Mouse (Mus musculus) megakaryocyte-erythroid progenitor cell, adult 5 weeks (primary cell): ENCODE data around the gene Krtap31-2. TPM values are rescaled to one million over a fixed set of nuclear protein-coding genes. Genes with fewer than 3 reads are reported as not detected.

Experiments used
- polyA plus RNA-seq: library from polyadenylated mRNA; stranded (reverse); fragments of >175 nt; gene quantifications from 2 replicates; pipeline ENCODE4 v1.2.3, GENCODE M21; 2012

The Krtap31-2 gene
- not detected in 2 replicates for polyA plus RNA-seq

GRCm38 (mm10) chr11:99935991-99936390, at the start of gene Krtap31-2:
Gene Krtap31-2, plus strand, starts transcription at chr11:99936291.

GRCm38 (mm10) chr11:99907620-99908019, 28.5 kb upstream of the Krtap31-2 start, which contains the start of gene Krtap31-1:
Gene Krtap31-1, plus strand, starts transcription at chr11:99907920.

DNA sequence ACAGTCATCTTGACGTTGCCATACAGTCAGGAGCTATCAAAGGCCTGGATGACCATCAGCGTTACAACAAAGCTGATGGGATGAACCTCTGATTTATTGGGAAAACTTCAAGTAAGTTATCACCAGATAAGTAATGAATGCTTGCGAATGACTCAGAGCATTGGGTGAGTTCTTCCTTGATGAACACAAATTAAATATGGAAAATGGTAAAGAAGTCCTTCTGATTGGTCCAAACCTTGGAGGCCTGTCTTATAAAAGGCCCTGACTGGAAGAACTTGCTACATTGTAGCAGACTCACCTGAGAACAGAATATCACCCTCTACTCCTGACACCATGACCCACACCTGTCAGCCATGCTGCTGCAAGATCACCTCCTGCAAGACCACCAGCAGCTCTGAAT, 21.6 kb upstream of the Krtap31-2 start, which contains the start of gene Gm11565:
Gm11565 (plus strand) TSS at position 301 of the 400 bp plus-strand sequence.

DNA sequence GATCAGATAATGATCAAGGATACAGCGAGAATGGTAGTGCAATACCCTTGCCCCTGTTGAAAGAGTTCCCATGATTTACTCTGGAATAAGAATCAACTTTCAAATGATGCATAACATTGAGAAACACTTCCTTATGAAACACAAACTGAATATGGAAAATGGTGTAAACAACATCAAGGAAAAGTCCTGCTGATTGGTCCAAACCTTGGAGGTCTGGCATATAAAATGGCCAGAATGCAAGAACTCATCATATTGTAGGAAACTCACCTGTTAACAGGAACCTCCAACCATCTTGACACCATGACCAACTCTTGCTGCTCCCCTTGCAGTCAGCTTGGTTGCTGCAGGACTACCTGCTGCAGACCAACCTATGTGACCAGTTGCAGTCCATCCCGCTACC, 12.1 kb downstream of the Krtap31-2 start, which contains the start of gene Krtap9-5:
Krtap9-5 (plus strand) TSS at position 301 of the 400 bp plus-strand sequence.

GRCm38 (mm10) chr11:99978953-99979352, 42.9 kb downstream of the Krtap31-2 start, which contains the start of gene Krtap29-1:
Gene Krtap29-1, minus strand, starts transcription at chr11:99979053.

GRCm38 (mm10) chr11:99986180-99986647, 50.1 kb downstream of the Krtap31-2 start, which contains the start of gene Krtap16-1:
Gene Krtap16-1, minus strand, starts transcription at chr11:99986597.

Other genes with a start within 250 kb of the Krtap31-2 start
- gene Gm14190, start 245.6 kb upstream of the Krtap31-2 start, polyA plus RNA-seq: not detected in 2 replicates
- not detected in 2 replicates for gene Gm14180, start 202.0 kb upstream of the Krtap31-2 start, polyA plus RNA-seq
- not detected in 2 replicates for gene Gm11595, start 163.4 kb upstream of the Krtap31-2 start, polyA plus RNA-seq
- gene Krtap4-8, start 155.6 kb upstream of the Krtap31-2 start, polyA plus RNA-seq: not detected in 2 replicates
- gene Krtap4-9, start 151.1 kb upstream of the Krtap31-2 start, polyA plus RNA-seq: not detected in 2 replicates
- not detected in 2 replicates for gene Gm11596, start 142.8 kb upstream of the Krtap31-2 start, polyA plus RNA-seq
- gene Gm11569, start 137.4 kb upstream of the Krtap31-2 start, polyA plus RNA-seq: not detected in 2 replicates
- not detected in 2 replicates for gene Gm11554, start 131.8 kb upstream of the Krtap31-2 start, polyA plus RNA-seq
- gene Krtap4-13, start 126.4 kb upstream of the Krtap31-2 start, polyA plus RNA-seq: not detected in 2 replicates
- not detected in 2 replicates for gene Gm11564, start 120.6 kb upstream of the Krtap31-2 start, polyA plus RNA-seq
- not detected in 2 replicates for gene 2300003K06Rik, start 98.2 kb upstream of the Krtap31-2 start, polyA plus RNA-seq
- not detected in 2 replicates for gene Krtap4-16, start 84.7 kb upstream of the Krtap31-2 start, polyA plus RNA-seq
- not detected in 2 replicates for gene Gm11568, start 78.4 kb upstream of the Krtap31-2 start, polyA plus RNA-seq
- not detected in 2 replicates for gene Gm11559, start 71.8 kb upstream of the Krtap31-2 start, polyA plus RNA-seq
- not detected in 2 replicates for gene Krtap9-1, start 62.9 kb upstream of the Krtap31-2 start, polyA plus RNA-seq
- gene Gm11567, start 57.1 kb upstream of the Krtap31-2 start, polyA plus RNA-seq: not detected in 2 replicates
- gene Krtap31-1, start 28.4 kb upstream of the Krtap31-2 start, polyA plus RNA-seq: not detected in 2 replicates
- not detected in 2 replicates for gene Gm11565, start 21.5 kb upstream of the Krtap31-2 start, polyA plus RNA-seq
- not detected in 2 replicates for gene Krtap9-5, start 12.2 kb downstream of the Krtap31-2 start, polyA plus RNA-seq
- gene Krtap29-1, start 42.8 kb downstream of the Krtap31-2 start, polyA plus RNA-seq: not detected in 2 replicates
- not detected in 2 replicates for gene Krtap16-1, start 50.3 kb downstream of the Krtap31-2 start, polyA plus RNA-seq
- not detected in 2 replicates for gene Krtap17-1, start 57.7 kb downstream of the Krtap31-2 start, polyA plus RNA-seq
- gene Krt33a, start 79.9 kb downstream of the Krtap31-2 start, polyA plus RNA-seq: not detected in 2 replicates
- gene Krt33b, start 93.6 kb downstream of the Krtap31-2 start, polyA plus RNA-seq: not detected in 2 replicates
- not detected in 2 replicates for gene Krt34, start 105.3 kb downstream of the Krtap31-2 start, polyA plus RNA-seq
- gene Krt31, start 114.3 kb downstream of the Krtap31-2 start, polyA plus RNA-seq: not detected in 2 replicates
- not detected in 2 replicates for gene Krt32, start 151.9 kb downstream of the Krtap31-2 start, polyA plus RNA-seq
- not detected in 2 replicates for gene Krt35, start 159.9 kb downstream of the Krtap31-2 start, polyA plus RNA-seq
- not detected in 2 replicates for gene Krt36, start 169.3 kb downstream of the Krtap31-2 start, polyA plus RNA-seq
- not detected in 2 replicates for gene Krt13, start 185.3 kb downstream of the Krtap31-2 start, polyA plus RNA-seq
- gene Krt15, start 199.6 kb downstream of the Krtap31-2 start, polyA plus RNA-seq: not detected in 2 replicates
- gene Krt19, start 212.4 kb downstream of the Krtap31-2 start, polyA plus RNA-seq: not detected in 2 replicates